Mouse (Mus musculus) intestine, embryonic 16.5 days (tissue): ENCODE data around the gene Jaml. TPM values are rescaled to one million over a fixed set of nuclear protein-coding genes. Genes with fewer than 3 reads are reported as not detected.

ENCODE experiments used
- ATAC-seq: fragments of 200-750 bp; cut with Nextera tagmentation; 2 replicates; pipeline ENCODE4 v1.8.0; 2017; ENCODE audit warnings: moderate TSS enrichment, moderate library complexity
- H3K27ac ChIP-seq: fragments of 300-500 bp; sonication (generic); 2 replicates; pipeline ENCODE4 v1.5.1; 2014; ENCODE audit warnings: mild to moderate bottlenecking, low read length
- H3K27me3 ChIP-seq: fragments of 300-500 bp; sonication (generic); replicated peaks from 2 replicates; pipeline ENCODE4 v1.6.1; 2014; ENCODE audit warnings: low read length, control low read depth, mixed read lengths; ENCODE audit not compliant: control insufficient read depth, insufficient read depth
- H3K36me3 ChIP-seq: fragments of 300-500 bp; sonication (generic); 2 replicates; pipeline ENCODE4 v1.6.1; 2014; ENCODE audit warnings: low read length, control low read depth; ENCODE audit not compliant: control insufficient read depth, insufficient read depth
- H3K4me1 ChIP-seq: fragments of 300-500 bp; sonication (generic); 2 replicates; pipeline ENCODE4 v1.6.1; 2014; ENCODE audit warnings: low read length, control low read depth, mixed read lengths; ENCODE audit not compliant: control insufficient read depth, insufficient read depth
- H3K4me2 ChIP-seq: fragments of 300-500 bp; sonication (generic); 2 replicates; pipeline ENCODE4 v1.6.1; 2014; ENCODE audit warnings: low read depth, low read length, control low read depth
- H3K4me3 ChIP-seq: fragments of 300-500 bp; sonication (generic); 2 replicates; pipeline ENCODE4 v1.5.1; 2014; ENCODE audit warnings: mild to moderate bottlenecking, low read length
- H3K9ac ChIP-seq: fragments of 300-500 bp; sonication (generic); 2 replicates; pipeline ENCODE4 v1.6.1; 2014; ENCODE audit warnings: low read depth, low read length
- H3K9me3 ChIP-seq: fragments of 300-500 bp; sonication (generic); 2 replicates; pipeline ENCODE4 v1.6.1; 2016; ENCODE audit warnings: low read length, control low read depth; ENCODE audit not compliant: control insufficient read depth
- WGBS: fragments of 180-500 bp; shearing (Covaris S2); extraction: QIAGEN DNeasy Blood & Tissue Kit; methylation state at CpG from one replicate; pipeline ENCODE4 v1.1.7; 2014; 5-methylcytosine and 5-hydroxymethylcytosine counted together
- polyA plus RNA-seq: library from polyadenylated mRNA; unstranded; fragments of >200 nt; fragmentation: Nextera tagmentation; extraction: Ambion mirVana; gene quantifications from 2 replicates; pipeline ENCODE4 v1.2.1, GENCODE M21; 2015

The Jaml gene
- polyA plus RNA-seq, 1 experiment from 2014 or later, result 100 TPM

DNA sequence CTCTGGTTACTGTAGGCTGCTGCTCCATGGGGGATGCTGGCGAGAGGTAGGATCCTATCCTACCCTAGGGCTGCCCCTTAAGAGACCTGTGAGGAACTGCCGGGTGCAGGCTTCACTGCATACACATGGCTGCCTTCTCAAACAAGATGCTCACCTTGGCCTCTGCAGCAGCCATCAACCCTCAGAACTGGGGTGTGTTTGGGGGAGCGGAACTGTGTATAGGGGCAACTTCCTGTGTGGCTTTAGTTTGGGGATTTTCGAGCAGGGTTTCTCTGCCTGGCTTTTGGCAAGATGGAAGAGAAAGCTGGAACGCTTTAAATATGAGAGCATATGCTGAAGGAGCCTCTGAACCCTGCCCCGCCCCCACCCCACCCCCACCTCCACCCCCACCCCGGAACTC, 48.0 kb downstream of the Jaml start:
- 62% methylated on average over 7 of the region's 7 CpGs for WGBS
- no peaks in the 10 kb centered on the region for H3K36me3 ChIP-seq

GRCm38 (mm10) chr9:45130119-45130518, 51.1 kb downstream of the Jaml start:
- Histone ChIP-seq H3K27ac (no peak overlapping the region), H3K4me3 (no peak overlapping the region), H3K36me3 (no peaks in the 10 kb centered on the region), H3K4me1 (no peaks in the 10 kb centered on the region), H3K9ac (no peak overlapping the region), H3K27me3 (no peaks in the 10 kb centered on the region), H3K4me2 (no peak overlapping the region), H3K9me3 (no peaks in the 10 kb centered on the region)
- 82% methylated on average over 3 of the region's 3 CpGs for WGBS
- ATAC-seq, result no peak

More for the DNA sequence above, 48.0 kb downstream of the Jaml start:
- Histone ChIP-seq H3K9ac (no peak overlapping the region), H3K9me3 (no peaks in the 10 kb centered on the region), H3K27ac (no peak overlapping the region), H3K4me1 (0 out of 2 replicates have a peak, but pooled peaks cover 7% of the 10 kb centered on the region), H3K4me2 (no peak overlapping the region), H3K27me3 (no peaks in the 10 kb centered on the region), H3K4me3 (no peak overlapping the region)
- no peak for ATAC-seq

DNA sequence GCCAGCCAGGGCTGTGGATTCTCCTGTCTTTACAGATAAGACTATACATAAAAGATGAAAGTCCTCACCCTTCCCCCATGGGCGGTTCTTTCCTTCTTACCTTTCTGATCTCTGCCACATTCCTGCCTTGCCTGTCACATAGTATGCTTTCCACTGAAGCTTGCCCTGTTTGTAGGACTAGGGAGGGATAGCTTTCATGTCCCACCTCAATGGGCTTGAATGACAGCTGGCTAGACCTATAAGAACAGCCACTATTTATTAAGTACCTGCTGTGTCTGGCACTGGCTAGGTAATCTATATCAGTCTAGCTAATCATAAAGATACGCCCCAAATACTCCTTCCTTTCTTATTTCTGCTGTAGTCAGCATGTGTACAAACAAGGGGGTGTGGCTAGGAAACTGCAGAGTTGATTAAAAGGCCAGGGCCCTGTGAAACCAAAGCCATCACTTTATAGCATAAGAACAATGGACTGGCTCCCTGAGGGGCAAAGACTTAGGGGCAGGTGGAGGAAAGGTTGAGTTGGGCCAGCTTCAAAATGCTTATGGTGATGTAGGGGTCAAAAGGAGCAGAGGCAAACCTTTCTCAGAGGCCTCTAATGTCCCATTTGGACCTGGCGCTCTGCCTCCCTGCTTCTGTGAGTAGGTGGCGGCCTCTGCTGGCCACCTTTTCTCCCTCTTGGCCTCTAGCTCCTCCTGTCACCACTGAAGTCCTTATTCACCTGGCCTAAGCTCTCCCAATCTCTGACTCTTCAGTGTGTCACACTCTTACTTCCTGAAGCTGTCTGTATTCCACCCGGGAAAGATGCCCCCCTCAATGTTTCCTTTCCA, 54.7 kb downstream of the Jaml start:
- H3K36me3 ChIP-seq, result no peaks in the 10 kb centered on the region
- no peak overlapping the region for H3K4me2 ChIP-seq
- H3K4me3 ChIP-seq, result no peak overlapping the region
- peaks cover 5% of the 10 kb centered on the region; the same call in 1 of the 2 replicates for H3K4me1 ChIP-seq
- H3K9ac ChIP-seq, result no peak overlapping the region
- 27% methylated on average over 5 of the region's 5 CpGs for WGBS
- peaks cover 31% of the 10 kb centered on the region for H3K27me3 ChIP-seq
- no peaks in the 10 kb centered on the region for H3K9me3 ChIP-seq
- no peak overlapping the region for H3K27ac ChIP-seq
- ATAC-seq, result peak; percentile 89

DNA sequence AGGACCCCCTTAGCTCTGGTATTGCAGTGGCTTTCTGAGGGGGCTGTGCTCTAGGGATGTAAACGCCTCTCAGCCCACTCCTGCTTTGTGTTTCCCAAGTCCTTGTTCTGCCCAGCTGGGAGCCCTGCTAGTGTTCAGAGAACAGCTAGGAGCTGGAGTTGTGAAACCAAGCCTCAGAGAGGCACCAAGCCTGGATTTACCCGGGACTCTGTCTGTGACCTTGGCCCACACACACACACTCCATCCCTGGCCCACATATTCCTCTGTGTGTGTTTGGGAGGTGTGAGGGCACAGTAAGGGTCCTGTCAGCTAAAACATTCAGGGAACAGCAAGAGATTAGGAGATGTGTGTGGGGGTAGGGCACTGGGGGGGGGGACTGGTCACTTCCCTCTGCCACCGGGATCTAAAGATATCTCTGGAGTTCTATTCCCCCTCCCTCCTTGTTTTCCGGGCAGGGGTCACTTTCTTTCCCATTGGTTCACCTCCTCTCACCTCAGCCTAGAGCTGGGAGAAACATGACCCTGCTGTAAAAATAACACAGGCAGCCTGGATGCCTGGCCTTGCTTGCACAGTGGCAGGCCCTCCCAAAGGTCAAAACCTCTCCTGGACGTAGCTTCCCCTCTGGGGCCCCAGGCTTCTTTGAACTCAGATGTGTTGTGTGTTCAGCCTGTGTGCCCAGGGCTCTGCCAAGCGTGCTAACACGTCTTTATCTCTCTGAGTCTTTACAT, 57.6 kb downstream of the Jaml start:
- Histone ChIP-seq H3K4me1 (peaks cover 9% of the 10 kb centered on the region), H3K27ac (no peak overlapping the region), H3K36me3 (no peaks in the 10 kb centered on the region), H3K27me3 (peaks cover 55% of the 10 kb centered on the region), H3K9me3 (no peaks in the 10 kb centered on the region), H3K4me2 (no peak overlapping the region), H3K9ac (no peak overlapping the region), H3K4me3 (no peak overlapping the region)
- 21% methylated on average over 7 of the region's 7 CpGs for WGBS
- ATAC-seq, result no peak

GRCm38 (mm10) chr9:45138191-45139032, 59.4 kb downstream of the Jaml start, which contains the start of gene Scn4b:
Gene Scn4b (plus strand): TSS chr9:45138395.
- WGBS, result under 1% methylated on average over 62 of the region's 76 CpGs
- Histone ChIP-seq H3K9ac (peak within 1 kb of the TSS; percentile 53; the same call in 1 of the 2 replicates), H3K4me2 (peak within 1 kb of the TSS; percentile 95), H3K27me3 (peaks cover 61% of the 10 kb centered on the region), H3K36me3 (no peaks in the 10 kb centered on the region), H3K9me3 (no peaks in the 10 kb centered on the region), H3K27ac (no peak within 1 kb of the TSS), H3K4me1 (peaks cover 9% of the 10 kb centered on the region), H3K4me3 (peak within 1 kb of the TSS; percentile 57)
- ATAC-seq, result peak; percentile 29; the same call in 1 of the 2 replicates

DNA sequence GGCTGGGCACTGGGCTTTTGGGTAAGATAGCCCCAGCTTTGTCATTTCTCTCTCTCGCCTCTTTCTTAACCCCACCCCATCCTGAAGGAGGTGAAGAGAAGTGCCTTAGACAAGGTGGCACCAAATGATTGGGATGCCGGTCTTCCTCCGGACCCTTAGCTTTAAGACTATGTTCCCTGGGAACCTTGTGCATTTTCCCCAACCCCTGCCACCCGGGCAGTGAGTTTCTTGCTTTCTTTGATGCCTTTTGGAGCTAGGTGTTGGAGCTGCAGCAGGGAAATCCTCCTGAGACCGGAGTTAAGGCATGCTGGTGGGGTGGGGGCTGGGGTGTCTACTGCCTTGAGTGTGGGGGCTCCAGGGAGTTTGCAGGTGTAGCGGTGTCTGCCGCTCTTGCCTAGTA, 60.1 kb downstream of the Jaml start:
- Histone ChIP-seq H3K9ac (peak overlapping the region; percentile 53; the same call in 1 of the 2 replicates), H3K4me1 (peaks cover 9% of the 10 kb centered on the region), H3K27me3 (peaks cover 61% of the 10 kb centered on the region), H3K4me2 (peak overlapping the region; percentile 95), H3K9me3 (no peaks in the 10 kb centered on the region), H3K36me3 (no peaks in the 10 kb centered on the region), H3K4me3 (peak overlapping the region; percentile 57), H3K27ac (no peak overlapping the region)
- WGBS, result 2% methylated on average over 7 of the region's 7 CpGs
- ATAC-seq, result no peak

GRCm38 (mm10) chr9:45140945-45141344, 62.0 kb downstream of the Jaml start:
- no peaks in the 10 kb centered on the region for H3K9me3 ChIP-seq
- H3K4me2 ChIP-seq, result no peak overlapping the region
- no peak overlapping the region for H3K4me3 ChIP-seq
- ATAC-seq, result no peak
- peaks cover 14% of the 10 kb centered on the region for H3K4me1 ChIP-seq
- no peak overlapping the region for H3K9ac ChIP-seq
- H3K27ac ChIP-seq, result no peak overlapping the region
- 65% methylated on average over 7 of the region's 7 CpGs for WGBS
- H3K27me3 ChIP-seq, result peaks cover 70% of the 10 kb centered on the region
- no peaks in the 10 kb centered on the region for H3K36me3 ChIP-seq

DNA sequence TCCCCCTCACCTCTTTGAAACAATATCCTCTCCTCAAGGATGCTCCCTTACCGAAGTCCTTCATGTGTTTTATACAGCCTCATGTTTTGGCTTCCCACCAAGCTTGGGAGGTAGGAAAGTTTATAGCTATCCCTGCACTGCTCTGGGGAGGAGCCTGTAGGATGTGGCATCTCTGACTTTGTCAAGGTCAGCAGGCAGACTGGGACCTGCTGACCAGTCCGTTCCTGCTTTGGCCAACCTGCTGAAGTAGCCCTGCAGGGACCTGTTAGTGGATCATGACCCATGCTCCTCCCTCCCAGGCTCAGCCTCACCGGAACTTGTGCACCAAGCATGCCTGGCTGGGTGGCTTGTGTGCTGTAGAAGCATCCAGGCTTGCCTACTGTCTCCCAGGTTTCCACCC, 63.7 kb downstream of the Jaml start:
- WGBS, result 59% methylated on average over 3 of the region's 3 CpGs
- Histone ChIP-seq H3K4me1 (peaks cover 15% of the 10 kb centered on the region), H3K4me2 (no peak overlapping the region), H3K9me3 (no peaks in the 10 kb centered on the region), H3K36me3 (no peaks in the 10 kb centered on the region), H3K4me3 (no peak overlapping the region), H3K27me3 (peaks cover 54% of the 10 kb centered on the region), H3K9ac (no peak overlapping the region), H3K27ac (no peak overlapping the region)
- no peak for ATAC-seq
